Mouse (Mus musculus) myocyte (in vitro differentiated cells): ENCODE measurements at regions not wholly inside any gene's neighbourhood (a gene's known extent, or its start where the extent isn't known, plus 50 kb on each side); places are given as distances from the start of the nearest gene placed in this dataset.

Experiments
- H3K27me3 ChIP-seq: one replicate; pipeline ENCODE4 v1.6.1; 2011; ENCODE audit not compliant: control insufficient read depth, insufficient read depth, insufficient read length
- H3K36me3 ChIP-seq: one replicate; pipeline ENCODE4 v1.6.1; 2011; ENCODE audit not compliant: control insufficient read depth, insufficient read depth
- H3K4me2 ChIP-seq: one replicate; pipeline ENCODE4 v1.6.1; 2011; ENCODE audit warnings: low read depth, control low read depth
- H3K4me3 ChIP-seq: one replicate; pipeline ENCODE4 v1.5.1; 2011; ENCODE audit warnings: mild to moderate bottlenecking, control low read depth, moderate library complexity
- H3K79me2 ChIP-seq: one replicate; pipeline ENCODE4 v1.6.1; 2011; ENCODE audit not compliant: control insufficient read depth, insufficient read depth
- H3ac ChIP-seq: one replicate; pipeline ENCODE4 v1.6.1; 2011; ENCODE audit not compliant: control insufficient read depth, insufficient read length
- CEBPB ChIP-seq: IDR thresholded peaks from 2 replicates; pipeline ENCODE4 v1.6.1; 2011; ENCODE audit warnings: mild to moderate bottlenecking, moderate library complexity; ENCODE audit not compliant: poor library complexity, insufficient read depth, severe bottlenecking
- E2F4 ChIP-seq: IDR thresholded peaks from one replicate; pipeline ENCODE4 v1.6.1; 2011; ENCODE audit warnings: mild to moderate bottlenecking, control low read depth, moderate library complexity; ENCODE audit not compliant: insufficient read depth
- MAX ChIP-seq: IDR thresholded peaks from one replicate; pipeline ENCODE4 v1.6.1; 2011; ENCODE audit warnings: low read depth, mild to moderate bottlenecking, control low read depth
- MYOD1 ChIP-seq, 3 experiments: IDR thresholded peaks; one replicate each; pipeline ENCODE4 v1.6.1; 2011; ENCODE audit warnings: control low read depth in 2 of 3, low read depth in 2 of 3, mild to moderate bottlenecking in 2 of 3, moderate library complexity in 1 of 3; ENCODE audit not compliant: insufficient read length in 2 of 3, control insufficient read depth in 1 of 3
- MYOG ChIP-seq, 3 experiments: IDR thresholded peaks; one replicate each; pipeline ENCODE4 v1.6.1; 2011; ENCODE audit warnings: control low read depth in 2 of 3, low read depth in 2 of 3, mild to moderate bottlenecking in 2 of 3; ENCODE audit not compliant: insufficient read length in 2 of 3, control insufficient read depth in 1 of 3, insufficient read depth in 1 of 3
- POLR2A ChIP-seq: IDR thresholded peaks from one replicate; pipeline ENCODE4 v1.6.1; 2011; ENCODE audit warnings: low read depth, mild to moderate bottlenecking, control low read depth, moderate library complexity; ENCODE audit not compliant: insufficient read length
- POLR2AphosphoS2 ChIP-seq: IDR thresholded peaks from one replicate; pipeline ENCODE4 v1.6.1; 2011; ENCODE audit warnings: low read depth, control low read depth; ENCODE audit not compliant: insufficient read length
- REST ChIP-seq: IDR thresholded peaks from one replicate; pipeline ENCODE4 v1.6.1; 2011; ENCODE audit warnings: mild to moderate bottlenecking, control low read depth, moderate library complexity; ENCODE audit not compliant: insufficient read depth, insufficient read length
- SRF ChIP-seq: IDR thresholded peaks from one replicate; pipeline ENCODE4 v1.6.1; 2011; ENCODE audit warnings: low read depth; ENCODE audit not compliant: control insufficient read depth, insufficient read length
- TCF12 ChIP-seq: IDR thresholded peaks from one replicate; pipeline ENCODE4 v1.6.1; 2011; ENCODE audit warnings: mild to moderate bottlenecking, control low read depth; ENCODE audit not compliant: poor library complexity, insufficient read depth, severe bottlenecking
- TCF3 ChIP-seq: IDR thresholded peaks from one replicate; pipeline ENCODE4 v1.6.1; 2011; ENCODE audit warnings: low read depth, control low read depth; ENCODE audit not compliant: insufficient read length
- USF1 ChIP-seq: IDR thresholded peaks from one replicate; pipeline ENCODE4 v1.6.1; 2011; ENCODE audit warnings: low read depth, mild to moderate bottlenecking, control low read depth, moderate library complexity

- Histone ChIP-seq H3ac (no peak overlapping the region), H3K36me3 (no peaks in the 10 kb centered on the region), H3K4me2 (no peak overlapping the region), H3K27me3 (no peaks in the 10 kb centered on the region), H3K4me3 (no peak overlapping the region), H3K79me2 (no peaks in the 10 kb centered on the region)
- TF ChIP-seq TCF3 (no peak), REST (no peak), MYOG (IDR thresholded peaks at IDR 0.05; ENCODE audit: control insufficient read depth in 1 of 3, insufficient read depth in 1 of 3, insufficient read length in 2 of 3, low read depth in 2 of 3) (no peak), POLR2AphosphoS2 (no peak), SRF (no peak), USF1 (no peak), TCF12 (no peak), MAX (no peak), MYOD1 (IDR thresholded peaks at IDR 0.05; ENCODE audit: control insufficient read depth in 1 of 3, insufficient read length in 2 of 3, low read depth in 2 of 3) (no peak)
Observed at GRCm38 (mm10) chr9:82682196-82682595, 147.1 kb upstream of the Irak1bp1 start.

GRCm38 (mm10) chr9:82709411-82709983 lies 119.8 kb upstream of the Irak1bp1 start:
- peak overlapping the region; percentile 55 for H3K4me2 ChIP-seq
- H3K4me3 ChIP-seq, result no peak overlapping the region
- TF ChIP-seq REST (no peak), SRF (no peak), MAX (no peak), MYOG (IDR thresholded peaks at IDR 0.05; ENCODE audit: control insufficient read depth in 1 of 3, insufficient read depth in 1 of 3, insufficient read length in 2 of 3, low read depth in 2 of 3) (no peak), TCF3 (no peak)
- no peak overlapping the region for H3ac ChIP-seq
- H3K27me3 ChIP-seq, result no peaks in the 10 kb centered on the region
- no peaks in the 10 kb centered on the region for H3K79me2 ChIP-seq
- H3K36me3 ChIP-seq, result no peaks in the 10 kb centered on the region

- no peaks in the 10 kb centered on the region for H3K27me3 ChIP-seq
Observed at GRCm38 (mm10) chr9:82709991-82710593, 119.2 kb upstream of the Irak1bp1 start.

GRCm38 (mm10) chr9:82710945-82711516 lies 118.3 kb upstream of the Irak1bp1 start:
- TF ChIP-seq REST, result no peak
- TF ChIP-seq TCF12, result no peak
- TF ChIP-seq POLR2A, result no peak
- TF ChIP-seq POLR2AphosphoS2, result no peak
- no peak for TF ChIP-seq SRF
- no peak for TF ChIP-seq MAX
- no peak for TF ChIP-seq TCF3
- no peak for TF ChIP-seq USF1
- no peak for TF ChIP-seq E2F4
- TF ChIP-seq MYOD1 (IDR thresholded peaks at IDR 0.05; ENCODE audit: control insufficient read depth in 1 of 3, insufficient read length in 2 of 3, low read depth in 2 of 3), result no peak
- TF ChIP-seq CEBPB, result no peak
- no peak for TF ChIP-seq MYOG (IDR thresholded peaks at IDR 0.05; ENCODE audit: control insufficient read depth in 1 of 3, insufficient read depth in 1 of 3, insufficient read length in 2 of 3, low read depth in 2 of 3)
- Histone ChIP-seq H3K4me3 (no peak overlapping the region), H3K79me2 (no peaks in the 10 kb centered on the region), H3ac (no peak overlapping the region), H3K36me3 (no peaks in the 10 kb centered on the region), H3K27me3 (no peaks in the 10 kb centered on the region), H3K4me2 (no peak overlapping the region)

More at GRCm38 (mm10) chr9:82709991-82710593, 119.2 kb upstream of the Irak1bp1 start:
- Histone ChIP-seq H3K4me2 (peak overlapping the region; percentile 55), H3K4me3 (no peak overlapping the region), H3K36me3 (no peaks in the 10 kb centered on the region), H3ac (no peak overlapping the region), H3K79me2 (no peaks in the 10 kb centered on the region)
- TF ChIP-seq REST (no peak), E2F4 (no peak), SRF (no peak), MYOD1 (IDR thresholded peaks at IDR 0.05; ENCODE audit: control insufficient read depth in 1 of 3, insufficient read length in 2 of 3, low read depth in 2 of 3) (no peak), CEBPB (no peak), MAX (no peak)
